Mouse (Mus musculus) embryonic facial prominence, embryonic 12.5 days (tissue): ENCODE data around the gene Pcna. TPM values are rescaled to one million over a fixed set of nuclear protein-coding genes. Genes with fewer than 3 reads are reported as not detected.
"Not testable (repeated sequence)": the region's sequence is repeated elsewhere in the genome, so short reads cannot be mapped to it uniquely, and the experiment has no call there.

Experiments
- ATAC-seq: fragments of 200-750 bp; cut with Nextera tagmentation; 2 replicates; pipeline ENCODE4 v1.8.0; 2017; ENCODE audit not compliant: insufficient number of reproducible peaks, insufficient read depth, low FRiP score, low TSS enrichment
- H3K27ac ChIP-seq: fragments of 300-500 bp; sonication (generic); 2 replicates; pipeline ENCODE4 v1.5.1; 2016; ENCODE audit warnings: mild to moderate bottlenecking
- H3K27me3 ChIP-seq: fragments of 300-500 bp; sonication (generic); 2 replicates; pipeline ENCODE4 v1.6.1; 2016; ENCODE audit warnings: mild to moderate bottlenecking, moderate library complexity
- H3K36me3 ChIP-seq: fragments of 300-500 bp; sonication (generic); 2 replicates; pipeline ENCODE4 v1.6.1; 2016; ENCODE audit warnings: mild to moderate bottlenecking
- H3K4me1 ChIP-seq: fragments of 300-500 bp; sonication (generic); 2 replicates; pipeline ENCODE4 v1.6.1; 2016
- H3K4me2 ChIP-seq: fragments of 300-500 bp; sonication (generic); replicated peaks from 2 replicates; pipeline ENCODE4 v1.6.1; 2016; ENCODE audit warnings: mild to moderate bottlenecking, moderate library complexity
- H3K4me3 ChIP-seq: fragments of 300-500 bp; sonication (generic); 2 replicates; pipeline ENCODE4 v1.5.1; 2016; ENCODE audit warnings: mild to moderate bottlenecking
- H3K9ac ChIP-seq: fragments of 300-500 bp; sonication (generic); 2 replicates; pipeline ENCODE4 v1.6.1; 2016; ENCODE audit warnings: mild to moderate bottlenecking, moderate library complexity
- H3K9me3 ChIP-seq: fragments of 300-500 bp; sonication (generic); 2 replicates; pipeline ENCODE4 v1.6.1; 2016; ENCODE audit warnings: mild to moderate bottlenecking, moderate library complexity
- WGBS: fragments of 180-500 bp; shearing (Covaris S2); methylation state at CpG from one replicate; pipeline ENCODE4 v1.1.7; 2016; 5-methylcytosine and 5-hydroxymethylcytosine counted together
- polyA plus RNA-seq: library from polyadenylated mRNA; unstranded; fragments of >200 nt; fragmentation: Nextera tagmentation; extraction: Ambion mirVana; gene quantifications from 2 replicates; pipeline ENCODE4 v1.2.1, GENCODE M21; 2016

The Pcna gene
- polyA plus RNA-seq, result 259 and 261 TPM in 2 replicates

- Histone ChIP-seq H3K4me2 (peak within 1 kb of the TSS; percentile 47), H3K27ac (peak within 1 kb of the TSS; percentile 81), H3K27me3 (no peaks in the 10 kb centered on the region), H3K9me3 (no peaks in the 10 kb centered on the region), H3K4me3 (peak within 1 kb of the TSS; percentile 50), H3K36me3 (peaks cover 21% of the 10 kb centered on the region), H3K9ac (peak within 1 kb of the TSS; percentile 50), H3K4me1 (peaks cover 15% of the 10 kb centered on the region; the same call in 1 of the 2 replicates)
- under 1% methylated on average over 79 of the region's 79 CpGs for WGBS
- peak; percentile 98 for ATAC-seq
Measured at GRCm38 (mm10) chr2:132252542-132253528, at the start of gene Pcna. TSS of gene Pcna (minus strand) at chr2:132253314.

GRCm38 (mm10) chr2:132301436-132301835, 48.3 kb upstream of the Pcna start:
- Histone ChIP-seq H3K27ac (no peak overlapping the region), H3K9ac (no peak overlapping the region), H3K27me3 (no peaks in the 10 kb centered on the region), H3K4me3 (no peak overlapping the region), H3K36me3 (peaks cover 68% of the 10 kb centered on the region), H3K4me2 (no peak overlapping the region), H3K9me3 (no peaks in the 10 kb centered on the region), H3K4me1 (no peaks in the 10 kb centered on the region)
- ATAC-seq, result no peak
- 93% methylated on average over 4 of the region's 4 CpGs for WGBS

DNA sequence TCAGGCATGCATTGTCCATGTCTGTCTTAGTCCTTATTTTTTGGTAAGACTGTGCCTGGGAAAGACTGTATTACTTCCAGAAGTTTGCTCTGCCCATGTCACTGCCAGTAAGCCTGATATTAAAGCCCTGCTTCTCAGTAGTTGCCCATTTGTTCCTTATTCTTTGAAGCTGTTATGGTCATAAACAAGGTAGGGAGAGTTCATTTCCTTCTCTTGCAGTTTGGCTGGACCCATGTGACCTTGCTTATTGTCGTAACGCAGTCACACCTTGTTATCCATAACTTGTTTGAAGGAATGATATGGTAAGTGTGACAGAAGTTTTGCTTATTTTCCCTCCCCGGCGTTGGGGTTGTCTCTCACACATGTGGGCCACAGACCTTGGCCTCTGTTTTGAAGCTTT, 45.1 kb upstream of the Pcna start:
- 84% methylated on average over 4 of the region's 4 CpGs for WGBS
- Histone ChIP-seq H3K36me3 (peaks cover 70% of the 10 kb centered on the region), H3K9ac (no peak overlapping the region)

GRCm38 (mm10) chr2:132293694-132294450, 40.8 kb upstream of the Pcna start:
- Histone ChIP-seq H3K27ac (no peak overlapping the region), H3K9me3 (no peaks in the 10 kb centered on the region), H3K9ac (no peak overlapping the region), H3K4me2 (no peak overlapping the region), H3K36me3 (peaks cover 36% of the 10 kb centered on the region), H3K27me3 (no peaks in the 10 kb centered on the region), H3K4me1 (no peaks in the 10 kb centered on the region), H3K4me3 (no peak overlapping the region)
- WGBS, result 92% methylated on average over 10 of the region's 10 CpGs
- ATAC-seq, result no peak

More for the DNA sequence above, 45.1 kb upstream of the Pcna start:
- ATAC-seq, result no peak
- Histone ChIP-seq H3K27ac (no peak overlapping the region), H3K4me1 (no peaks in the 10 kb centered on the region), H3K9me3 (no peaks in the 10 kb centered on the region), H3K27me3 (no peaks in the 10 kb centered on the region), H3K4me3 (no peak overlapping the region), H3K4me2 (no peak overlapping the region)

DNA sequence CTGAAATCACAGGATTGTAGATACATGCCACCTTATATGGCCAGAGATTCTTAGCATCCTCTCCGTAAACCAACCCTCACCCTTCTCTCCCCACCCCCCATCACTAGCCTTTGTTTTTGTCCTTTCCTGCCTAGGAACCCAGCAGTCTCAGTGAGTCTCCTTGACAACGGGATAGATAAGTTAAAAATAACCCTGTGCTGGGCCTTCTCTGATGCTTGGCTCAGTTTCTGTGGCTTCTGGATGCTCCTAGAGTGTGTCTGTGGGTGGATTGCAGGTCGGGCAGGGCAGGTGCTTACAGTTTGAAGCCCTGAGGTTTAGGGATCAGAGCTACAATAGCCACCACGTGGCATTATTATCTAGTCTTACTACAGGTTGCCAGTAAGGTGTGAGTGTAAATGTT, 39.0 kb upstream of the Pcna start:
- no peak overlapping the region for H3K9ac ChIP-seq
- WGBS, result 47% methylated on average over 4 of the region's 4 CpGs
- no peak overlapping the region for H3K4me3 ChIP-seq
- H3K4me2 ChIP-seq, result no peak overlapping the region
- no peak for ATAC-seq
- H3K4me1 ChIP-seq, result no peaks in the 10 kb centered on the region
- no peak overlapping the region for H3K27ac ChIP-seq
- no peaks in the 10 kb centered on the region; the same call in 1 of the 2 replicates for H3K9me3 ChIP-seq
- no peaks in the 10 kb centered on the region for H3K27me3 ChIP-seq
- peaks cover 21% of the 10 kb centered on the region; the same call in 1 of the 2 replicates for H3K36me3 ChIP-seq

- Histone ChIP-seq H3K27me3 (no peaks in the 10 kb centered on the region), H3K4me2 (no peak overlapping the region), H3K4me1 (no peaks in the 10 kb centered on the region), H3K4me3 (no peak overlapping the region), H3K36me3 (peaks cover 19% of the 10 kb centered on the region; the same call in 1 of the 2 replicates), H3K9me3 (no peaks in the 10 kb centered on the region; the same call in 1 of the 2 replicates), H3K27ac (0 out of 2 replicates have a peak overlapping the region, but pooled peaks have one; percentile 9), H3K9ac (no peak overlapping the region)
- WGBS, result 79% methylated on average over 3 of the region's 3 CpGs
- no peak for ATAC-seq
Measured at GRCm38 (mm10) chr2:132291265-132291664, 38.2 kb upstream of the Pcna start.

DNA sequence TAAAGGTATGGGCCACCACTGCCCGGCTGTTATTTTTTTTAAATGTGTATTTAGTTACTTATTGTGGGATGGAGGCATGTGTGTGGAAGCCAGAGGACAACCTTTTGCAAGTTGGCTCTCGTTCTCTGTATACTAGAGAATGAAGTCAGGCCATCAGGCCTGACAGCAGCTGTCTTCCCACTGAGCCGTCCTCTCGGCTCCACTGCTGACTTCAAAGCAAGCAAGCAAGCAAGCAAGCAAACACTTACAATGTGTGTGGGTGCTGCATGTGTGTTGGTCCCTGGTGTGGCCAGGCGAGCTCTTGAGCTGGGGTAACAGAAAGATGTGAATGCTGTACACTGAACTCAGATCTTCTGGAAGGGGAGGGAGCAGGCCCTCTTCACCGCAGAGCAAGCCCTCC, 37.7 kb upstream of the Pcna start:
- Histone ChIP-seq H3K4me2 (no peak overlapping the region), H3K27me3 (no peaks in the 10 kb centered on the region), H3K36me3 (peaks cover 15% of the 10 kb centered on the region; the same call in 1 of the 2 replicates), H3K4me3 (no peak overlapping the region), H3K9ac (no peak overlapping the region), H3K4me1 (no peaks in the 10 kb centered on the region), H3K9me3 (no peaks in the 10 kb centered on the region; the same call in 1 of the 2 replicates), H3K27ac (0 out of 2 replicates have a peak overlapping the region, but pooled peaks have one; percentile 9)
- 81% methylated on average over 6 of the region's 6 CpGs for WGBS
- ATAC-seq, result no peak

DNA sequence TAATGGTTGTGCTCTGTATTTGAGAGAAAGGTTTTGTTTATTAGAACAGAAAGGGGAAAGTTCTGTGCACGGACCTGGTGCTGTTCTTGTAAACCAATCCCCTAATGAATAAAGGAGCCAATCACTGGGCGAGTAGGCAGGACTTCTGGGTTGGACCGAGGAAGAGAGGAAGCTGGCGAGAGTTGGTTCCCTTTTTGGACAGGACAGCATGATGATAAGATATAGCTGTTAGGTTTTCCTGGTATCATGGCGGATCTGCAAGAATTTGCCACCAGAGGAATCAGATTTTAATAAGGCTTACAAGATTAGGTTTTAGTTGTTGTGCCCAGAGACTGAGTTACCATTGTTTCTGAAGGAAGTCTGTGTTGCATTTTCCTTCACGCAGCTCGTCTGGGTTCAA, 36.1 kb upstream of the Pcna start:
- 78% methylated on average over 5 of the region's 7 CpGs for WGBS
- not testable (repeated sequence) for ATAC-seq, H3K27ac ChIP-seq

GRCm38 (mm10) chr2:132286376-132287076, 33.4 kb upstream of the Pcna start:
- Histone ChIP-seq H3K9me3 (no peaks in the 10 kb centered on the region; the same call in 1 of the 2 replicates), H3K4me1 (peaks cover 34% of the 10 kb centered on the region), H3K4me2 (no peak overlapping the region), H3K9ac (no peak overlapping the region), H3K27ac (no peak overlapping the region), H3K36me3 (no peaks in the 10 kb centered on the region), H3K4me3 (no peak overlapping the region), H3K27me3 (no peaks in the 10 kb centered on the region)
- no peak for ATAC-seq
- WGBS, result 90% methylated on average over 9 of the region's 9 CpGs

More for the DNA sequence above, 36.1 kb upstream of the Pcna start:
- not testable (repeated sequence) for H3K9ac ChIP-seq, H3K27me3 ChIP-seq, H3K36me3 ChIP-seq, H3K4me2 ChIP-seq, H3K4me1 ChIP-seq, H3K4me3 ChIP-seq, H3K9me3 ChIP-seq

- not testable (repeated sequence) for H3K4me2 ChIP-seq
Measured at GRCm38 (mm10) chr2:132285722-132286121, 32.6 kb upstream of the Pcna start.

More at GRCm38 (mm10) chr2:132285722-132286121, 32.6 kb upstream of the Pcna start:
- H3K9ac ChIP-seq, H3K9me3 ChIP-seq, H3K27me3 ChIP-seq, H3K27ac ChIP-seq, ATAC-seq, H3K36me3 ChIP-seq, H3K4me3 ChIP-seq: not testable (repeated sequence)
- WGBS, result 90% methylated on average over 5 of the region's 5 CpGs
- H3K4me1 ChIP-seq, result peaks cover 35% of the 10 kb centered on the region
